Mouse (Mus musculus): ENCODE measurements at regions not wholly inside any gene's neighbourhood (a gene's known extent, or its start where the extent isn't known, plus 50 kb on each side); places are given as distances from the start of the nearest gene placed in this dataset.

DNA sequence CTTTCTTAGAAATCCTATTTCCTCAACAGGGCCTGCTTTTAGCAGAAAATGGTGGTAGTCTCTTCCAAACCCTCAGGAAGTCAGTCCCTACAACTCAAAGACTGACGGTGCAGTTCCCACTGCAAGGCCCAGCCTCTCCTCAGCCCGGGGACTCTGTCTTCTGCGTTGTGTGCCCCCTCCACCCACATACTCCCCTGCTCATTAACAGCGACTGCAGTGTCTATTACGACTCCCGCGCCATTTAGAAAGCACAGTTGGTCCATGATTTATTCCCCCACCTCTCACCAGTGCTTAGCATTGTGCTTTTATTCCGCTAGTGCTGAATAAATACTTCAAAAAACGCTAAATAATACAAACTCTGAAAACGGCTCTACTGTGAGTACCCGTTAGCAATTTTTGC lies 230.9 kb upstream of the Hes1 start:
- DNase-seq (ENCODE audit: low spot score) = no peak

- no peak for DNase-seq (ENCODE audit: low spot score)
Observed at GRCm38 (mm10) chr16:29833875-29834274, 230.3 kb upstream of the Hes1 start.

DNA sequence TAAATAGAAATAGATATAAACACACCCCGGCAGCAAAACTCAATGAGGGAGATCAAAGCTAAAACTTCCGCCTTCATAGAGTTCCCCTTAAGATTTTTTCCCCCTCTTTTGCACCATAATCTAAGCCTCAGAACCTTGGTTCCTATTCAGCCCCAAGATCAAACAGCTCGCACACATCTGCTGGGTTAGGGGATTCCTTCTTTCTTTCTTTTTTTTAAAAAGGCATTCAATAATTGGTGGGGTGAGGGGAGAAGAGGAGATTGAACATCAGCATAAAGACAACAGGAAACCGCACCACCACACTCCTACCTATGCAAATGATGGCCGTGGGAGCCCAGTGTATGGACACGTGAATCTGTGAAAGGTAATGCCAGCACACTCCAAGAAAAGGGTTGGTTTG lies 229.5 kb upstream of the Hes1 start:
- DNase-seq (ENCODE audit: low spot score) = no peak

GRCm38 (mm10) chr16:29837025-29837629 lies 227.1 kb upstream of the Hes1 start:
- no peak for DNase-seq (ENCODE audit: low spot score)

GRCm38 (mm10) chr16:29837874-29838273 lies 226.3 kb upstream of the Hes1 start:
- no peak for DNase-seq (ENCODE audit: low spot score)

- peak; percentile 53 for DNase-seq (ENCODE audit: low spot score)
Observed at GRCm38 (mm10) chr16:29838981-29839661, 225.1 kb upstream of the Hes1 start.

DNA sequence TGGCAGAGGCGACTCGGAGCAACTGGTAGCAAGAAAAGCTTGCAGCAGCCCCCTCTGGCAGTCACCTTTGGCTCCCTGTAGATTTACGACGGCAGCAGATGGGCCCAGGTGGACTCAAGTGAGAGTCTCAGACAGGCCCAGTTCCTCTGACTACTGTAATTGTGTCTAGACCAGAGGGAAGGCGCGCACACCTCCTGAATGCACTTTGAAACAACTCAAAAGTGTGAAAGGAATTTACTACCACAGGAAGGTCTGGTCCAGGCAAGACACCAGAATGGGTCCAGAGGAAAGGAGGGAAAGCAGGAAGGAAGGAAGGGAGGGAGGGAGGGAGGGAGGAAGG lies 224.6 kb upstream of the Hes1 start:
- no peak for DNase-seq (ENCODE audit: low spot score)

DNA sequence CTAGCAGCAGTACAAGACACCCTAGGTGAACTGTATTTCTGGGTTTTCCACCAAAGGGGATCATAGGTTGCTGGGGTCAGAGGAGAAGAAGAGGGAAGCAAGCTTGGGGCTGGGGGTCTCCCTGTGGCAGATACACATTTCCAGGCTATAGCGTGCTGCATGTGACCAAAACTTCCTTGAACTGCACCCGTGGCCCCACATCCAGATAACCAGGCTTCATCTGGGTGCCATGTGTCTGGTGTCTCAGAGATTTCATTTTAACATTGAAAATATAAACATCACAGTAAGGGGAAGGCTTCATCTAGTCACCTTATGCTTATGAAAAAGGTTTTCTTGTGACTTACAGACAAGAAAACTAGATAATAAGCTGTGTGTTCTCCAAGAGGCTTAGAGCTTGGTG lies 223.8 kb upstream of the Hes1 start:
- no peak for DNase-seq (ENCODE audit: low spot score)

GRCm38 (mm10) chr16:29841132-29841531 lies 223.1 kb upstream of the Hes1 start:
- no peak for DNase-seq (ENCODE audit: low spot score)

DNA sequence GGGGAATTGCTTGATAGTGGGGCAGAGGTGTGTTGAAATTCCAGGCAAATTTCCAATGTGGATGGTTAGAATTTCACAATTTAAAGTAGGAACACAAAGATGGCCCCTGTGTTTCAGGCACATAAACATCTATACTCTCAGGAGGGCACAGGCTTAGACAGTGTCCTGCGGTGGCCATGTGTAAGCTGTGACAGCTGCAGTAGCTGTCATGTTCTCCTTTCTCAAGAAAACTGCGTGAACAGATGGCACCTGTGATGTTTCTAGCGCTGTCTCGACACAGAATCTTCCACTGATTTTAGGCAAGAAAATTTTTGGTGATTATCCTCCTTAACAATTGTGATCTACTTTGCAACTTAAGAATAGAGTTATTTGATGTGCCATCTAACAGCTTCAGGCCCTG lies 222.1 kb upstream of the Hes1 start:
- no peak for DNase-seq (ENCODE audit: low spot score)

- no peak for DNase-seq (ENCODE audit: low spot score)
Observed at GRCm38 (mm10) chr16:29843490-29843889, 220.7 kb upstream of the Hes1 start.

DNA sequence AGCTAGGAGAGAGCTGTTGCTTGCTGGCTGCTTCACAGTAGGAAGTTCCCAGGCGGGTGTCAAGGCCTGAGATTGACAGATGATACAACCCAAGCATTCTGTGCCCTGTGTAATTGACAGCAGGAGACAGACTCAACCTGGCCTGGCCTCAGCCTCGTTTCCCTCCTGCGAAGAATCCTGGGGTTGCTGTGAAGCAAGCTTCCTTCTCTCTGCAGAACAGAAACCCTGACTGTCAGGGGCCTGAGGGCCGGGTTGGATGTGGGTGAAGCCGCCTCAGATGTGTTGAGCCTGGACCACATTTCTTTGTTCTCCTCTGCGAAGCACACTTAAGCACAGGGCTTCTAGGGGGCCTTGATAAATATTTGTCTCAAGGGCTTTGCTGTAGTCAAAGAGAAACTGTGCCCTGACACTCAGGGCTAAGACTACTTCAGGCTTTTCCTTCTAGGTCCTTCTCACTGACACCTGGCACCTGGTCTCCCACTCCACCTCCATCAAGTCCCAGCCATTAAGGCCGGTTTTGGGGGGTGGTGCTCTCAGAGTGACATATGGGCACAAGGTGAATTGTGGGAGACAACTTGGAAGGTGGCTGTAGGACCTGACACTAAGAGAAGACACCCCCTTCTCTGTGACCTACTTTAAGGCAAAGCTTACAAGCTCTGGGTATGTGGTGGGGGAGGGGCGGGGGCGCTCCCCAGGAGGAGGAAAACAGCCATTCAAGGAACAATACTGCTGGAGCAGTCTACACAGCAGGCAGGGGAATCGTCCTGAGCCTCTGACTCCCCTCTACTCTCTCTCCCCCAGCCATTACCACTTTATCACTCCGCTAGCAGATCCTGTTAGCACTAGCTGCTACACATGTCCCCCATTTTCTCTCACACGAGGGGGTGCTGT lies 219.2 kb upstream of the Hes1 start:
- no peak for DNase-seq (ENCODE audit: low spot score)

DNA sequence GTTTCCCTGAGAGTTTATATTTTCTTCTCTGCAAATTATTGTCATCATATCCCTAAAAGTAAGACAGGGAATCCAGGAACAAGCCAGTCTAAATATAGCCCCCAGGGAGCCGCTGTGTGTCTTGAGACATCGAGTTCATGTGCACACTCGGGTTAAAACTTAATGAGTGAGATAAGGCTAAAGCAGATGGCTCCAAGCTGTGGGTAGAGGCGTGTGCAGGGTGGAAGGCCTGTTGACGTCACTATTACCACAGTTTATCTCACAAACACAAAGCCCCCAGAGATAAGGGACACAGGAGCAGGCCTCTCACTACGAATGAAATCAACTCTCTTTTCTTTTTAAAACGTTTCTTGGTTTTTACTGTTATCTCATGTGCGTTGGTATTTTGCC lies 218.6 kb upstream of the Hes1 start:
- DNase-seq (ENCODE audit: low spot score) = no peak

GRCm38 (mm10) chr16:29847059-29847458 lies 217.1 kb upstream of the Hes1 start:
- DNase-seq (ENCODE audit: low spot score) = no peak

GRCm38 (mm10) chr16:29847734-29848133 lies 216.4 kb upstream of the Hes1 start:
- DNase-seq (ENCODE audit: low spot score) = no peak

DNA sequence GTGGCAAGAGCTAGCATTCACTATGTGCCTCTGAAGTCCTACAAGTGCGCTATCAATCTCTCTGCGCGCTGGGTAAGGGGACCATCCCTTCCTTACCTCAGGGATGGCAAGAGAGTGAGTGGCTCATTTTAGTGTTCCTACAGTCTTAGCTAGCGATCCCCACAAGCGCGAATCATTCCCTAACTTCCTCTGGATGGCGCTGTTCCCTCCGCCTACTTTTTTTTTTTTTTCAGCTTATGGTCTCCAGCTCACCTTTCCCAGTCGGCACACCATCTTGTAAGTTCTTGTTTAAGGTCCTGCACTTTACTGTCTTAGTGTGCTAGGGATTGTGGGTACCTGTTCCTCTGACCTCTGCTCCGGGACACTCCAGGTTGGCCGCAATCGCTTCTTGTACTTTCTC lies 215.7 kb upstream of the Hes1 start:
- no peak for DNase-seq (ENCODE audit: low spot score)

- DNase-seq (ENCODE audit: low spot score) = no peak
Observed at GRCm38 (mm10) chr16:29849511-29849910, 214.7 kb upstream of the Hes1 start.

DNA sequence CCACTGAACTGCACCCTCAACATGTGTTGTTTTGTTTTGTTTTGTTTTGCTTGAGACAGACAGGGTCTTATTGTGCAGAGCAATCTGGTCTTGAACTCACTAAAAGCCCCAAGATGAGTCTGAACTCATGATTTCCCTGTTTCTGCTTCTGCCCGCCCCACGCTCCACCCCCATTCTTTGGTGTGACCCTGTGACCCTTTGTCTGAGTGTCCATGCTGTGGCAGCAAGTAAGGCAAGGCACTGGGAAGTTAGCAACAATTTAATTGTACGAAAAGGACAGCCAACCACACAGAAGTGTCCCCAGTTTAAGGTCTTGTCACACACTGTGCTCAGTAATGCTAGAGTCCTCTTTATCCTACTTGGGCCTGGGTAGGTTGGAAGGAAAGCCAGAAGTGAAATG lies 213.6 kb upstream of the Hes1 start:
- DNase-seq (ENCODE audit: low spot score) = no peak

DNA sequence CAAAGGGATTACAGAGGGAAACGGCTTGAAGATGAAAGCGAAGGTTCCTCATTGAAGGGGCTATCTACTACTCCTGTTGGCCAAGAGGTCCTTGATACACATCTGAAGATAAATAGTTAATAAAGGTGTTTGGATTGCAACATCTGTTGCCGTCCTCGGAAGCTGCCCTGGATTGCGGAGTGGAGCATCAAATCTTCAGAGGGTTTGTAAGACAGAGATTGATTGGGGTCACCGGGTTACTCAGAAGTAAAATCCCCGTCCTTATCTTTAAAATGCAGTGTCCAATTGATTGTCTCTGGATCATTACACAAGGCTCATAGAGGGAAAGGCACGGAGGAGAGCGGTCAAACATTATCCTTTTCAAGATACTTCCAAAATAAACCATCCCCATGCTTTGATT lies 212.4 kb upstream of the Hes1 start:
- DNase-seq (ENCODE audit: low spot score) = no peak

GRCm38 (mm10) chr16:29854805-29855565 lies 209.2 kb upstream of the Hes1 start:
- no peak for DNase-seq (ENCODE audit: low spot score)

GRCm38 (mm10) chr16:29856545-29856944 lies 207.6 kb upstream of the Hes1 start:
- no peak for DNase-seq (ENCODE audit: low spot score)

GRCm38 (mm10) chr16:29858645-29859044 lies 205.5 kb upstream of the Hes1 start:
- DNase-seq (ENCODE audit: low spot score) = no peak

Measured in gastrocnemius, adult 18-20 months (tissue).